Mouse (Mus musculus) layer of hippocampus, adult 8-10 months (tissue): ENCODE data around the gene Slc35g1. TPM values are rescaled to one million over a fixed set of nuclear protein-coding genes. Genes with fewer than 3 reads are reported as not detected.

ENCODE experiments used
- total RNA-seq, 4 experiments: library from RNA; stranded (reverse); gene quantifications; 2 replicates each; pipeline ENCODE4 v1.2.4; 2022

Gene Slc35g1
- total RNA-seq, 4 experiments from 2014 or later, result 2.1 to 2.4 (median 2.3) TPM

Other genes with a start within 250 kb of the Slc35g1 start
- gene Fra10ac1, start 171.8 kb upstream of the Slc35g1 start, total RNA-seq, result 10 to 100 TPM; 16.7 to 21.3 (median 19.1) TPM
- gene Lgi1, start 131.4 kb upstream of the Slc35g1 start, total RNA-seq, result 100 to 1,000 TPM; 159 to 183 (median 172) TPM
- 10 to 100 TPM; 10.8 to 20.5 (median 16.3) TPM for gene Plce1, start 85.1 kb downstream of the Slc35g1 start, total RNA-seq